Mouse (Mus musculus) embryonic fibroblast, embryonic 13.5 days (primary cell): Measurements from ENCODE around the gene Atp1a3. TPM values are rescaled to one million over a fixed set of nuclear protein-coding genes. Genes with fewer than 3 reads are reported as not detected.

ENCODE experiments used
- H3K27ac ChIP-seq: 2 replicates; pipeline ENCODE4 v1.5.1; 2012; ENCODE audit warnings: low read length, control low read depth, inconsistent platforms; ENCODE audit not compliant: insufficient read depth
- H3K4me1 ChIP-seq: 2 replicates; pipeline ENCODE4 v1.6.1; 2011; ENCODE audit warnings: low read length; ENCODE audit not compliant: control insufficient read depth, insufficient read depth
- H3K4me3 ChIP-seq: 2 replicates; pipeline ENCODE4 v1.5.1; 2011; ENCODE audit warnings: mild to moderate bottlenecking, control low read depth, low read length; ENCODE audit not compliant: insufficient read depth
- CTCF ChIP-seq: IDR thresholded peaks from 2 replicates; pipeline ENCODE4 v1.5.1; 2011; ENCODE audit warnings: mild to moderate bottlenecking, control low read depth, low read length, moderate library complexity, borderline replicate concordance; ENCODE audit not compliant: insufficient read depth
- POLR2A ChIP-seq: IDR thresholded peaks from 2 replicates; pipeline ENCODE4 v1.6.1; 2011; ENCODE audit warnings: low read depth, mild to moderate bottlenecking, control low read depth, low read length, moderate library complexity
- polyA plus RNA-seq: library from polyadenylated mRNA; stranded (reverse); fragments of >200 nt; gene quantifications from 2 replicates; pipeline ENCODE4 v1.2.4, GENCODE M21; 2011; ENCODE audit warnings: low read depth; ENCODE audit not compliant: missing spikeins, insufficient read length

Gene Atp1a3
- polyA plus RNA-seq, 1 experiment, result 0.19 TPM

- no peak overlapping the region for H3K4me3 ChIP-seq
- TF ChIP-seq POLR2A (no peak), CTCF (no peak)
Observed at GRCm38 (mm10) chr7:25004806-25005205, 952 bp downstream of the Atp1a3 start.

DNA sequence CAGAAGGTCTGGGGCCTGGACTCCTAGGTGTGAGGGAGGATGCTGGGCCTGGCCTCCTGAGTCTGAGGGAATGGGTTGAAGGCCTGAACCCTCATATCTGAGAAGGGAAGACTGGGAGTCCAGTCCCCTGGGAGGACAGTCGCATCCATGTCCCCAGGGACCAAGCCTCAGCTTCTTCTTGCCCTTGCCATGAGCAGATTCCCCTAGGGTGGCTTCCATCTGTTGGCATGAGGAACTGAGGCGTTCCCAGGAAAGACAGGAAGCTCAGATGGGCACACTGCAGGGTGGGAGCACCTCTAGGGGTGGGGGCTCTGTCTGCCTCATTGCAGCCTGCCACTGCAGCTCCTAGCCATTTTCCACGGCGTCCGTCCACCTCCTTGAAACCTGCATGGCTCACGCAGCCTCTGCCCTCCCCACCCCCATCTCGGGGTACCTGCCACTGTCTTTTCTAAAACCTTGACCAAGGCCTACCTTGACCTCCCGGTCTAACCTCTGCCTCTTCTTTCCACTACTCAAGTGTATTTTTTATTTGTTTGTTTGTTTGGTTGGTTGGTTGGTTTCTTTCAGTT is 1.9 kb downstream of the Atp1a3 start:
- TF ChIP-seq CTCF (no peak), POLR2A (no peak)
- Histone ChIP-seq H3K27ac (no peak overlapping the region), H3K4me1 (no peaks in the 10 kb centered on the region), H3K4me3 (no peak overlapping the region)

More at GRCm38 (mm10) chr7:25004806-25005205, 952 bp downstream of the Atp1a3 start:
- Histone ChIP-seq H3K27ac (no peak overlapping the region), H3K4me1 (no peaks in the 10 kb centered on the region)

DNA sequence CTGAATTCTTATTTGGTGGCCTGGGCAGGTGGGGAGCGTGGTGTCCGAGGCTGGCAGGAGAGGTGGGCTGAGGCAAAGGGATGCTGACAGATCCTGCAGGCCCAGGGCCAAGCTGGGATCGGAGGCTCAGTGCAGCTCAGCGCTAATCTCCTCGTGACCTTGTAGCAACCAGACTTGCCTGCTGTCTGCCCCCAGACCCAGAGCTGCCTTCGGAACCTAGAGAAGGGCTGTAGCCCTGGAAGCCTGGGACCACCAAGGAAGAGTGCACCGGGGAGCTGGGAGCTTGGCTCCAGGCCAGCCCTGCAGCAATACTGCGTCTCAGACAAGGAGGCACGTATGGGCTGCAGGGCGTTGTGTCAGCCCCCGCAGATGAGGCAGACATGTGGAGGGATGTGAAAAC is 2.5 kb downstream of the Atp1a3 start:
- Histone ChIP-seq H3K27ac (no peak overlapping the region), H3K4me1 (no peaks in the 10 kb centered on the region), H3K4me3 (no peak overlapping the region)
- TF ChIP-seq CTCF (no peak), POLR2A (no peak)

GRCm38 (mm10) chr7:25000711-25001110 is 5.0 kb downstream of the Atp1a3 start:
- no peaks in the 10 kb centered on the region for H3K4me1 ChIP-seq
- H3K4me3 ChIP-seq, result no peak overlapping the region
- TF ChIP-seq POLR2A (no peak), CTCF (no peak)
- H3K27ac ChIP-seq, result no peak overlapping the region

GRCm38 (mm10) chr7:25000211-25000610 is 5.5 kb downstream of the Atp1a3 start:
- no peak overlapping the region for H3K27ac ChIP-seq
- no peaks in the 10 kb centered on the region for H3K4me1 ChIP-seq
- no peak for TF ChIP-seq POLR2A
- no peak for TF ChIP-seq CTCF
- no peak overlapping the region for H3K4me3 ChIP-seq

GRCm38 (mm10) chr7:24993081-24993480 is 12.7 kb downstream of the Atp1a3 start:
- H3K27ac ChIP-seq, result no peak overlapping the region
- no peak for TF ChIP-seq CTCF
- TF ChIP-seq POLR2A, result no peak

GRCm38 (mm10) chr7:24990478-24990877 is 15.3 kb downstream of the Atp1a3 start:
- TF ChIP-seq CTCF (no peak), POLR2A (no peak)
- H3K27ac ChIP-seq, result no peak overlapping the region
- H3K4me3 ChIP-seq, result no peak overlapping the region
- peaks cover 4% of the 10 kb centered on the region; the same call in 1 of the 2 replicates for H3K4me1 ChIP-seq

More at GRCm38 (mm10) chr7:24993081-24993480, 12.7 kb downstream of the Atp1a3 start:
- peaks cover 4% of the 10 kb centered on the region; the same call in 1 of the 2 replicates for H3K4me1 ChIP-seq
- no peak overlapping the region for H3K4me3 ChIP-seq

DNA sequence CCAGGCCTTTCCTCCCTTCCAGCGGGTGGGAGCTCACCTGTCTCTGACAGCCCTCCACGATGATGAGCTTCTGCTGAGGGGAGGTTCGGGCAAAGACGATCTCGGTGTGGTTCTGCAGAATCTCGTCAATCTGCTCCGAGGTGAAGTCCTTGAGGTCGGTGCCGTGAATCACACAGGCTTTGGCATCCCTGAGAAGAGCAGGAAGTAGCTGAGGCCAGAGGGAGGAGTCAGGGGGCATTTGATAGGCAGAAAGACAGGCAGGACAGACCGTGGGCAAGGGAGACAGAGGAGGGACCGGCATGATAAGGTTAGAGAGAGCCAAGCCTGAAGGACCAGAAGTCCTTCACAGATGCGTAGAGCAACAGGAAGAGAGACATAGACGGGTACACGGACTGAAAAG is 17.8 kb downstream of the Atp1a3 start:
- no peak overlapping the region for H3K4me3 ChIP-seq
- peaks cover 3% of the 10 kb centered on the region; the same call in 1 of the 2 replicates for H3K4me1 ChIP-seq
- TF ChIP-seq POLR2A (no peak), CTCF (no peak)
- H3K27ac ChIP-seq, result no peak overlapping the region

DNA sequence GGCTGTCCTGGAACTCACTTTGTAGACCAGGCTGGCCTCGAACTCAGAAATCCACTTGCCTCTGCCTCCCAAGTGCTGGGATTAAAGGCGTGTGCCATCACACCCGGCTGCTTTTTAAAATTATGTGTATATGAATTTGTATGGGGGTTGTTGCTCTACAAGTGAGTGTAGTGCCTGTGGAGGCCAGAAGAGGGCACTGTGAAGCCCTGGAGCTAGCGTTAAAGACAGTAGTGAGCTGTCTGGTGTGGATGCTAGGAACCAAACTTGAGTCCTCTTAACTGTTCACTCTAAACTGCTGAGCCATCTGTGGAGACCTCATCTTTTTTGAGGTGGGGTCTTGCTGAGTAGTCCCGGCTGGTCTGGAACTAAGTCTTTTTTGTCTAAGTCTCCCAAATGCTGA is 20.0 kb downstream of the Atp1a3 start:
- H3K27ac ChIP-seq, result no peak overlapping the region
- no peak overlapping the region for H3K4me3 ChIP-seq
- no peaks in the 10 kb centered on the region for H3K4me1 ChIP-seq
- TF ChIP-seq POLR2A (no peak), CTCF (peak; percentile 17; the same call in 1 of the 2 replicates)

DNA sequence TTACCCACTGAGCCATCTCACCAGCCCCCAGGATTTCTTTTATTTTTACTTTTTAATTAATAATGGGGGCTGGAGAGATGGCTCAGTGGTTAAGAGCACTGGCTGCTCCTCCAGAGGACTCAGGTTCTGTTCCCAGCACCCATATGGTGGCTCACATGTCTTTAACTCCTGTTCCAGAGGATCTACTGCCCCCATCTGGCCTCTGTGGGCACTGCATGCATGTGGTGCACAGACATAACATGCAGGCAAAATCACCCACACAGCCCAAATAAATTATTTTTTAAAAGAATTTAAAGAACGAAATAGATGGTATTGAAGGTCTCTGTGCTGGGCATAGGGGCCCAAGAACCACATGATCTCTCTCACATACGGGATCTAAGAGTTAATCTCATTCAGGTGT is 21.5 kb downstream of the Atp1a3 start:
- TF ChIP-seq CTCF (no peak), POLR2A (no peak)
- Histone ChIP-seq H3K4me3 (no peak overlapping the region), H3K4me1 (no peaks in the 10 kb centered on the region)

More for the DNA sequence above, 21.5 kb downstream of the Atp1a3 start:
- H3K27ac ChIP-seq, result no peak overlapping the region
